Mouse (Mus musculus): ENCODE results near the gene Prrt4. TPM values are rescaled to one million over a fixed set of nuclear protein-coding genes. Genes with fewer than 3 reads are reported as not detected.

The Prrt4 gene
- polyA plus RNA-seq, 1 experiment from 2014 or later = 11.1 TPM

DNA sequence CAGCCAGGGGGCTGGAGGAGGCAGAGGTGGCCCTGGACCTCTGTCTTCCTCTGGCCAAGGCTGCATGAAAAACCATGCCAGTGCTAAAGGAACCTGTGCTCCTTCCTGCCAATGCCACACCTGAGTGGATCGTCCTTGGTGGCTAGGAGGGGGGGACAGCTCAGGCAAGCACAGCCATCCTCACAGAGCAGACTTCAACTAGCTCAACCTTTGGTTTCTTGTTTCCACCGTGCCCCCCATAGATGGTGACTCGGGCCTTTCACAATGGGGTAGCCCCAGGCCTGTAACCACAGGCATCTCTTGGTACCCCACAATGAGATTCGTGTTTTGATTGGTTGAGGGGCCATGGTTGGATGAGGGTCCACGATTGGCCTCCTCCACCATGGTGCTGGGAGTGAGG lies 22.0 kb upstream of the Prrt4 start:
- H3K9me3 ChIP-seq (ENCODE audit: control insufficient read depth, low read length) = no peaks in the 10 kb centered on the region
- no peak overlapping the region for H3K4me3 ChIP-seq (ENCODE audit: low read length)
- no peak overlapping the region for H3K9ac ChIP-seq (ENCODE audit: low read depth, low read length)
- peaks cover 20% of the 10 kb centered on the region for H3K36me3 ChIP-seq (ENCODE audit: control insufficient read depth, insufficient read depth, low read length)
- no peaks in the 10 kb centered on the region for H3K27me3 ChIP-seq (replicated peaks; ENCODE audit: control insufficient read depth, insufficient read depth, low read length)
- no peak overlapping the region for H3K4me2 ChIP-seq (ENCODE audit: low read length)
- no peak for ATAC-seq
- WGBS = 94% methylated on average over 5 of the region's 5 CpGs
- H3K4me1 ChIP-seq (ENCODE audit: control insufficient read depth, insufficient read depth, low read depth, low read length) = peaks cover 12% of the 10 kb centered on the region
- H3K27ac ChIP-seq (ENCODE audit: low read depth, low read length) = no peak overlapping the region

- Histone ChIP-seq H3K4me2 (ENCODE audit: low read length) (no peak overlapping the region), H3K36me3 (ENCODE audit: control insufficient read depth, insufficient read depth, low read length) (peaks cover 15% of the 10 kb centered on the region), H3K9me3 (ENCODE audit: control insufficient read depth, low read length) (no peaks in the 10 kb centered on the region), H3K9ac (ENCODE audit: low read depth, low read length) (no peak overlapping the region), H3K4me1 (ENCODE audit: control insufficient read depth, insufficient read depth, low read depth, low read length) (peaks cover 12% of the 10 kb centered on the region), H3K27ac (ENCODE audit: low read depth, low read length) (no peak overlapping the region), H3K4me3 (ENCODE audit: low read length) (no peak overlapping the region), H3K27me3 (replicated peaks; ENCODE audit: control insufficient read depth, insufficient read depth, low read length) (no peaks in the 10 kb centered on the region)
- 63% methylated on average over 3 of the region's 3 CpGs for WGBS
- no peak for ATAC-seq
These were observed 21.1 kb upstream of the Prrt4 start for GRCm38 (mm10) chr6:29200496-29200895.

- 38% methylated on average over 8 of the region's 8 CpGs for WGBS
These were observed 20.0 kb upstream of the Prrt4 start for GRCm38 (mm10) chr6:29199223-29199855.

GRCm38 (mm10) chr6:29198309-29199222 lies 19.2 kb upstream of the Prrt4 start:
- H3K27me3 ChIP-seq (replicated peaks; ENCODE audit: control insufficient read depth, insufficient read depth, low read length) = no peaks in the 10 kb centered on the region
- H3K36me3 ChIP-seq (ENCODE audit: control insufficient read depth, insufficient read depth, low read length) = peaks cover 11% of the 10 kb centered on the region
- peak overlapping the region; percentile 36 for H3K4me3 ChIP-seq (ENCODE audit: low read length)
- H3K9ac ChIP-seq (ENCODE audit: low read depth, low read length) = peak overlapping the region; percentile 64
- H3K4me1 ChIP-seq (ENCODE audit: control insufficient read depth, insufficient read depth, low read depth, low read length) = peaks cover 12% of the 10 kb centered on the region
- ATAC-seq = peak; percentile 92
- WGBS = 10% methylated on average over 25 of the region's 25 CpGs
- H3K9me3 ChIP-seq (ENCODE audit: control insufficient read depth, low read length) = no peaks in the 10 kb centered on the region
- H3K27ac ChIP-seq (ENCODE audit: low read depth, low read length) = peak overlapping the region; percentile 57
- peak overlapping the region; percentile 70 for H3K4me2 ChIP-seq (ENCODE audit: low read length)

More at GRCm38 (mm10) chr6:29199223-29199855, 20.0 kb upstream of the Prrt4 start:
- no peaks in the 10 kb centered on the region for H3K27me3 ChIP-seq (replicated peaks; ENCODE audit: control insufficient read depth, insufficient read depth, low read length)
- H3K4me2 ChIP-seq (ENCODE audit: low read length) = peak overlapping the region; percentile 70
- H3K27ac ChIP-seq (ENCODE audit: low read depth, low read length) = peak overlapping the region; percentile 5; the same call in 1 of the 2 replicates
- H3K9me3 ChIP-seq (ENCODE audit: control insufficient read depth, low read length) = no peaks in the 10 kb centered on the region
- peak overlapping the region; percentile 33; the same call in 1 of the 2 replicates for H3K9ac ChIP-seq (ENCODE audit: low read depth, low read length)
- ATAC-seq = no peak
- H3K36me3 ChIP-seq (ENCODE audit: control insufficient read depth, insufficient read depth, low read length) = peaks cover 14% of the 10 kb centered on the region
- peaks cover 12% of the 10 kb centered on the region for H3K4me1 ChIP-seq (ENCODE audit: control insufficient read depth, insufficient read depth, low read depth, low read length)
- peak overlapping the region; percentile 36; the same call in 1 of the 2 replicates for H3K4me3 ChIP-seq (ENCODE audit: low read length)

DNA sequence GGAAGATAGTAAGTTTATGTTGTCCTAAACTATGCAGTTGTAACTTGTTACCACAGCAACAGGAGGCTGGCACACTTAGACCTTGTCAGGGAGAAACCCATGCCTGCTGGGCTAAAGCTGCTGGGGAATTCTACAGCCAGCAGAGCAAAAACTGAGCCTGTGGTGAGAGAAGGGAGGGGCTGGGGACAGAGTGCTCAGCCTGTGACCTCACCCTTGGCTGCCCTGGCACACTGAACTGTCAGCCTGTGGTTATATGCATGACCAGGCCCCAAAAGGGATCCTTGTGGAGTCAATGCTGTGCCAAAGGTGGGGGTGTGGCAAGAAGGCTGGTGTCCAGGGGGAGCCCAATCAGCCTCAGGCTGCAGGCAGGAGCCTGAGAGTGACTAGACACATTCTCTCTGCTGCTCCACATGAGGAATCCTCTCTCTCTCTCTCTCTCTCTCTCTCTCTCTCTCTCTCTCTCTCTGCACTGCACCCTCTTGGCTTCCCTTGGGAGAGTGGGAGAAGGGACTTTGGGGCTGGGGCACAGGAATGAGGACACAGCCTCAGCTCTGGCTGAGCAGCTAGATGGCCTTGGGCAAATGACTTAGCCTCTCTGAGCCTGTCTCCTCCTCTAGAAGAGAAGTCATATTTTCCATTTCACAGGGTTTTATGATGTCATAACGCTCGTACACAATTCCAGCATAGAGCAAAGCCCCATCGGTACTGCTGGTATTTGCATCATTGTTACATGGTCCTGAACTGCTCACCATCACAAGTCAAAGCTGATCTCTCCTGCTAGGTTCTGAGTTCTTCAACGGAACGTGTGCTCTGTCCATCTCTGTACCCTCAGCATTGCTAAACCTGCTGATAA lies 16.7 kb upstream of the Prrt4 start:
- H3K9ac ChIP-seq (ENCODE audit: low read depth, low read length) = no peak overlapping the region
- no peaks in the 10 kb centered on the region for H3K27me3 ChIP-seq (replicated peaks; ENCODE audit: control insufficient read depth, insufficient read depth, low read length)
- H3K9me3 ChIP-seq (ENCODE audit: control insufficient read depth, low read length) = no peaks in the 10 kb centered on the region
- peaks cover 12% of the 10 kb centered on the region for H3K4me1 ChIP-seq (ENCODE audit: control insufficient read depth, insufficient read depth, low read depth, low read length)
- no peak overlapping the region for H3K27ac ChIP-seq (ENCODE audit: low read depth, low read length)
- no peak overlapping the region for H3K4me2 ChIP-seq (ENCODE audit: low read length)
- no peaks in the 10 kb centered on the region; the same call in 1 of the 2 replicates for H3K36me3 ChIP-seq (ENCODE audit: control insufficient read depth, insufficient read depth, low read length)
- ATAC-seq = no peak
- H3K4me3 ChIP-seq (ENCODE audit: low read length) = no peak overlapping the region
- 81% methylated on average over 5 of the region's 5 CpGs for WGBS

- Histone ChIP-seq H3K4me2 (ENCODE audit: low read length) (no peak overlapping the region), H3K4me3 (ENCODE audit: low read length) (no peak overlapping the region), H3K27ac (ENCODE audit: low read depth, low read length) (no peak overlapping the region), H3K36me3 (ENCODE audit: control insufficient read depth, insufficient read depth, low read length) (no peaks in the 10 kb centered on the region), H3K4me1 (ENCODE audit: control insufficient read depth, insufficient read depth, low read depth, low read length) (peaks cover 12% of the 10 kb centered on the region), H3K9me3 (ENCODE audit: control insufficient read depth, low read length) (no peaks in the 10 kb centered on the region), H3K27me3 (replicated peaks; ENCODE audit: control insufficient read depth, insufficient read depth, low read length) (no peaks in the 10 kb centered on the region), H3K9ac (ENCODE audit: low read depth, low read length) (no peak overlapping the region)
- 81% methylated on average over 5 of the region's 5 CpGs for WGBS
- ATAC-seq = no peak
These were observed 15.8 kb upstream of the Prrt4 start for GRCm38 (mm10) chr6:29195146-29195545.

GRCm38 (mm10) chr6:29193961-29194750 lies 14.8 kb upstream of the Prrt4 start:
- no peak for ATAC-seq
- no peaks in the 10 kb centered on the region for H3K9me3 ChIP-seq (ENCODE audit: control insufficient read depth, low read length)

GRCm38 (mm10) chr6:29187936-29188335 lies 8.6 kb upstream of the Prrt4 start:
- Histone ChIP-seq H3K27ac (ENCODE audit: low read depth, low read length) (no peak overlapping the region), H3K36me3 (ENCODE audit: control insufficient read depth, insufficient read depth, low read length) (no peaks in the 10 kb centered on the region), H3K4me1 (ENCODE audit: control insufficient read depth, insufficient read depth, low read depth, low read length) (no peaks in the 10 kb centered on the region), H3K27me3 (replicated peaks; ENCODE audit: control insufficient read depth, insufficient read depth, low read length) (no peaks in the 10 kb centered on the region), H3K9ac (ENCODE audit: low read depth, low read length) (no peak overlapping the region), H3K4me2 (ENCODE audit: low read length) (no peak overlapping the region), H3K9me3 (ENCODE audit: control insufficient read depth, low read length) (no peaks in the 10 kb centered on the region), H3K4me3 (ENCODE audit: low read length) (no peak overlapping the region)
- 53% methylated on average over 1 of the region's 1 CpGs for WGBS
- no peak for ATAC-seq

More at GRCm38 (mm10) chr6:29193961-29194750, 14.8 kb upstream of the Prrt4 start:
- no peak overlapping the region for H3K4me3 ChIP-seq (ENCODE audit: low read length)
- no peak overlapping the region for H3K27ac ChIP-seq (ENCODE audit: low read depth, low read length)
- WGBS = 75% methylated on average over 15 of the region's 15 CpGs
- peaks cover 11% of the 10 kb centered on the region for H3K4me1 ChIP-seq (ENCODE audit: control insufficient read depth, insufficient read depth, low read depth, low read length)
- no peak overlapping the region for H3K4me2 ChIP-seq (ENCODE audit: low read length)
- no peaks in the 10 kb centered on the region for H3K27me3 ChIP-seq (replicated peaks; ENCODE audit: control insufficient read depth, insufficient read depth, low read length)
- H3K9ac ChIP-seq (ENCODE audit: low read depth, low read length) = no peak overlapping the region
- H3K36me3 ChIP-seq (ENCODE audit: control insufficient read depth, insufficient read depth, low read length) = no peaks in the 10 kb centered on the region

All from hindbrain, embryonic 16.5 days (tissue).